Mouse (Mus musculus) forebrain, embryonic 10.5 days (tissue): ENCODE measurements around the gene N4bp2l1. TPM values are rescaled to one million over a fixed set of nuclear protein-coding genes. Genes with fewer than 3 reads are reported as not detected.
A peak's percentile ranks its signal among the peaks of the same experiment; 100 is the strongest.

ENCODE experiments used
- DNase-seq: peaks from one replicate; pipeline ENCODE4 v3.0.0-alpha.2; 2017; ENCODE audit warnings: low spot score; ENCODE audit errors: extremely low spot score
- H3K27ac ChIP-seq: fragments of 300-500 bp; sonication (generic); 2 replicates; pipeline ENCODE4 v1.5.1; 2016; ENCODE audit warnings: mild to moderate bottlenecking
- H3K27me3 ChIP-seq: fragments of 300-500 bp; sonication (generic); 2 replicates; pipeline ENCODE4 v1.6.1; 2016; ENCODE audit warnings: mild to moderate bottlenecking; ENCODE audit not compliant: poor library complexity, severe bottlenecking
- H3K36me3 ChIP-seq: fragments of 300-500 bp; sonication (generic); replicated peaks from 2 replicates; pipeline ENCODE4 v1.6.1; 2016; ENCODE audit warnings: mild to moderate bottlenecking, moderate library complexity
- H3K4me1 ChIP-seq: fragments of 300-500 bp; sonication (generic); 2 replicates; pipeline ENCODE4 v1.6.1; 2016
- H3K4me3 ChIP-seq: fragments of 300-500 bp; sonication (generic); 2 replicates; pipeline ENCODE4 v1.5.1; 2016; ENCODE audit warnings: mild to moderate bottlenecking, moderate library complexity
- H3K9me3 ChIP-seq: fragments of 300-500 bp; sonication (generic); 2 replicates; pipeline ENCODE4 v1.6.1; 2016; ENCODE audit warnings: mild to moderate bottlenecking, moderate library complexity
- WGBS: fragments of 180-500 bp; shearing (Covaris S2); methylation state at CpG from one replicate; pipeline ENCODE4 v1.1.7; 2016; 5-methylcytosine and 5-hydroxymethylcytosine counted together
- polyA plus RNA-seq: library from polyadenylated mRNA; unstranded; fragments of >200 nt; fragmentation: Nextera tagmentation; extraction: Ambion mirVana; gene quantifications from 2 replicates; pipeline ENCODE4 v1.2.1, GENCODE M21; 2016

Gene N4bp2l1
- polyA plus RNA-seq, 1 experiment from 2014 or later, result 2.6 TPM

DNA sequence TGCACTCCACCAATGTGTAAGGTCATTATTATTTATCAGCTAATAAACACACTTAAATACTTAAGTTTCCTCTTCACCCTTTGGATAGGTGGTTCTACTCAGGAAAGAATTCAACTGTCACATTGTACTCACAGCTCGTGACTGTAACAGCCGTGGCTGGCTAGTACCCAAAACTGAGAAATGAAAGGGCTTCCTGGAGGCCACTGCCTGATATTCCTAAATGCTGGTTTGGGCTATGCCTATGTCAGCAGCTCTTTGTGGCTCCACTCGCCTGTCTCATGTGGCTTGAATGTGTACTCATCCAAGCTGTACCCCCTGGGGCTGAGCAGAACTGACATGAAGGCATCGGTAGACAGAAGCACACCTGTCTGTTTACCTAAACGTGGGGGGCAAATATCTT, 22.1 kb downstream of the N4bp2l1 start:
- no peak for DNase-seq
- no peak overlapping the region for H3K27ac ChIP-seq
- WGBS, result 83% methylated on average over 5 of the region's 5 CpGs

GRCm38 (mm10) chr5:150574403-150574802, 22.6 kb downstream of the N4bp2l1 start:
- no peak overlapping the region for H3K27ac ChIP-seq
- no peak for DNase-seq
- H3K9me3 ChIP-seq, result no peaks in the 10 kb centered on the region
- peaks cover 40% of the 10 kb centered on the region for H3K36me3 ChIP-seq
- no peaks in the 10 kb centered on the region for H3K27me3 ChIP-seq
- WGBS, result 97% methylated on average over 3 of the region's 3 CpGs
- H3K4me3 ChIP-seq, result no peak overlapping the region
- no peaks in the 10 kb centered on the region for H3K4me1 ChIP-seq

More for the DNA sequence above, 22.1 kb downstream of the N4bp2l1 start:
- no peaks in the 10 kb centered on the region for H3K9me3 ChIP-seq
- no peaks in the 10 kb centered on the region for H3K4me1 ChIP-seq
- no peak overlapping the region for H3K4me3 ChIP-seq
- no peaks in the 10 kb centered on the region for H3K27me3 ChIP-seq
- H3K36me3 ChIP-seq, result peaks cover 35% of the 10 kb centered on the region

GRCm38 (mm10) chr5:150570496-150571219, 26.3 kb downstream of the N4bp2l1 start:
- no peak for DNase-seq
- peaks cover 76% of the 10 kb centered on the region for H3K36me3 ChIP-seq
- no peaks in the 10 kb centered on the region for H3K4me1 ChIP-seq
- no peak overlapping the region for H3K27ac ChIP-seq
- no peaks in the 10 kb centered on the region for H3K27me3 ChIP-seq
- H3K4me3 ChIP-seq, result no peak overlapping the region
- no peaks in the 10 kb centered on the region for H3K9me3 ChIP-seq
- 96% methylated on average over 11 of the region's 11 CpGs for WGBS

GRCm38 (mm10) chr5:150566971-150567370, 30.0 kb downstream of the N4bp2l1 start:
- H3K4me1 ChIP-seq, result no peaks in the 10 kb centered on the region
- H3K27ac ChIP-seq, result no peak overlapping the region
- 94% methylated on average over 5 of the region's 5 CpGs for WGBS
- no peak for DNase-seq
- H3K27me3 ChIP-seq, result no peaks in the 10 kb centered on the region
- peaks cover 96% of the 10 kb centered on the region for H3K36me3 ChIP-seq
- no peak overlapping the region for H3K4me3 ChIP-seq
- H3K9me3 ChIP-seq, result no peaks in the 10 kb centered on the region

- no peaks in the 10 kb centered on the region for H3K27me3 ChIP-seq
- DNase-seq, result no peak
- no peak overlapping the region for H3K4me3 ChIP-seq
- 76% methylated on average over 3 of the region's 3 CpGs for WGBS
- peaks cover 97% of the 10 kb centered on the region for H3K36me3 ChIP-seq
- no peaks in the 10 kb centered on the region for H3K4me1 ChIP-seq
- H3K27ac ChIP-seq, result no peak overlapping the region
- no peaks in the 10 kb centered on the region for H3K9me3 ChIP-seq
These were observed 30.8 kb downstream of the N4bp2l1 start for GRCm38 (mm10) chr5:150566226-150566625.

DNA sequence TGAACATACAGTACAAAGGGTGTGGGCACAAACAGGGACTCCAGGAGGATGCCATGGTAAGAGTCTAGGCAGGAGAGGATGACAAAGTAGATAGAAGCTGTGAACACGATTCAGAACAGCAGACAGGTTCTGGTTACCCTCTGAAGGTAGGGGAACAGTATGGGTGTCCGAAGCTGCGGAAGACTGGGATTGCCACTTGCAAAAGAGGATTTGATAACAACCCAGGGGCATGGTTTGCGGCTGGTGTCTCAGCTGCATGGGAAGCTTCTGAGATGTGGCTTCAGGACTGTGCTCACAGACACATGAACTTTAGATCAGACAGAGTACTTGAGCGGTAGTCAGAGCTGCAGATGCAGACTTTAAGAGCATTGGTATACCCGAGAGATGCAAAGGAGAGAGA, 32.6 kb downstream of the N4bp2l1 start:
- Histone ChIP-seq H3K27me3 (no peaks in the 10 kb centered on the region), H3K27ac (no peak overlapping the region), H3K4me3 (no peak overlapping the region), H3K9me3 (no peaks in the 10 kb centered on the region), H3K4me1 (no peaks in the 10 kb centered on the region), H3K36me3 (peaks cover 97% of the 10 kb centered on the region)
- DNase-seq, result peak; percentile 10
- WGBS, result 92% methylated on average over 6 of the region's 6 CpGs

- Histone ChIP-seq H3K9me3 (no peaks in the 10 kb centered on the region), H3K27ac (no peak overlapping the region), H3K4me1 (no peaks in the 10 kb centered on the region), H3K4me3 (no peak overlapping the region), H3K36me3 (peaks cover 98% of the 10 kb centered on the region), H3K27me3 (no peaks in the 10 kb centered on the region)
- DNase-seq, result no peak
- 90% methylated on average over 5 of the region's 5 CpGs for WGBS
These were observed 35.2 kb downstream of the N4bp2l1 start for GRCm38 (mm10) chr5:150561783-150562182.

- no peaks in the 10 kb centered on the region for H3K9me3 ChIP-seq
- H3K27me3 ChIP-seq, result no peaks in the 10 kb centered on the region
- no peaks in the 10 kb centered on the region for H3K4me1 ChIP-seq
- DNase-seq, result no peak
- H3K36me3 ChIP-seq, result peaks cover 96% of the 10 kb centered on the region
- H3K4me3 ChIP-seq, result no peak overlapping the region
- no peak overlapping the region for H3K27ac ChIP-seq
These were observed 35.6 kb downstream of the N4bp2l1 start for GRCm38 (mm10) chr5:150561376-150561775.

DNA sequence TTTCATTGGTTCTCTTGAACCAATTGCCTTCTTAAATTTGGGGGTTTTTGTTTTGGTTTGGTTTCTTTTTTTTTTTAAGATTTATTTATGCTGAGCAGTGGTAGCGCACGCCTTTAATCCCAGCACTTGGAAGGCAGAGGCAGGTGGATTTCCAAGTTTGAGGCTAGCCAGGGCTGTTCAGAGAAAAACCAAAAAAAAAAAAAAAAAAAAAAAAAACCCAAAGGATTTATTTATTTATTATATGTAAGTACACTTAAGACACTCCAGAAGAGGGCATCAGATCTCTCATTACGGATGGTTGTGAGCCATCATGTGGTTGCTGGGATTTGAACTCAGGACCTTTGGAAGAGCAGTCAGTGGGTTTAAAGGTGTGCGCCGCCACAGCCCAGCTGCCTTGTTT, 36.1 kb downstream of the N4bp2l1 start:
- peaks cover 95% of the 10 kb centered on the region for H3K36me3 ChIP-seq
- H3K27ac ChIP-seq, result no peak overlapping the region
- no peak for DNase-seq
- H3K4me1 ChIP-seq, result no peaks in the 10 kb centered on the region
- no peak overlapping the region for H3K4me3 ChIP-seq
- H3K27me3 ChIP-seq, result no peaks in the 10 kb centered on the region
- WGBS, result 97% methylated on average over 5 of the region's 5 CpGs
- H3K9me3 ChIP-seq, result no peaks in the 10 kb centered on the region

- Histone ChIP-seq H3K4me3 (no peak overlapping the region), H3K27me3 (no peaks in the 10 kb centered on the region), H3K27ac (no peak overlapping the region), H3K4me1 (no peaks in the 10 kb centered on the region), H3K36me3 (peaks cover 95% of the 10 kb centered on the region), H3K9me3 (no peaks in the 10 kb centered on the region)
- no peak for DNase-seq
- 90% methylated on average over 6 of the region's 6 CpGs for WGBS
These were observed 37.4 kb downstream of the N4bp2l1 start for GRCm38 (mm10) chr5:150559519-150560103.

GRCm38 (mm10) chr5:150551637-150552036, 45.4 kb downstream of the N4bp2l1 start:
- H3K36me3 ChIP-seq, result peaks cover 79% of the 10 kb centered on the region
- H3K4me1 ChIP-seq, result no peaks in the 10 kb centered on the region
- H3K27me3 ChIP-seq, result no peaks in the 10 kb centered on the region
- H3K9me3 ChIP-seq, result no peaks in the 10 kb centered on the region
- DNase-seq, result no peak
- H3K4me3 ChIP-seq, result no peak overlapping the region
- WGBS, result 88% methylated on average over 3 of the region's 3 CpGs
- H3K27ac ChIP-seq, result no peak overlapping the region

DNA sequence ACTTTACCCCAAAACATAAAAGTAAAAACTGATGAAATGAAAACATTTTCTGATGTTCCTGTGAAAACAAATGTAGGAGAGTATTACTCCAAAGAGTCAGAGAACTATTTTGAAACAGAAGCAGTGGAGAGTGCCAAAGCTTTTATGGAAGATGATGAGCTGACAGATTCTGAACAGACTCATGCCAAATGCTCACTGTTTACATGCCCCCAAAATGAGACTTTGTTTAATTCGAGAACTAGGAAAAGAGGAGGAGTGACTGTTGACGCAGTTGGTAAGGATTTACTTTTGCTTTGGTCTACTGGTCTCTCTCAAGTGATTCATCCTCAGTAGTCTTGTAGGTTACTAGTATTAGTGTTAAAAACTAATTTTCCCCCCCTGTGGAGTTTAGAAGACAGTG, 53.8 kb downstream of the N4bp2l1 start:
- peaks cover 21% of the 10 kb centered on the region; the same call in 1 of the 2 replicates for H3K9me3 ChIP-seq
- DNase-seq, result no peak
- 97% methylated on average over 2 of the region's 2 CpGs for WGBS
- no peak overlapping the region for H3K27ac ChIP-seq
- no peaks in the 10 kb centered on the region for H3K27me3 ChIP-seq
- peaks cover 51% of the 10 kb centered on the region for H3K36me3 ChIP-seq
- no peaks in the 10 kb centered on the region for H3K4me1 ChIP-seq
- no peak overlapping the region for H3K4me3 ChIP-seq

- no peak overlapping the region for H3K4me3 ChIP-seq
- H3K4me1 ChIP-seq, result no peaks in the 10 kb centered on the region
- H3K9me3 ChIP-seq, result peaks cover 21% of the 10 kb centered on the region; the same call in 1 of the 2 replicates
- no peak for DNase-seq
- H3K36me3 ChIP-seq, result peaks cover 67% of the 10 kb centered on the region
- no peaks in the 10 kb centered on the region for H3K27me3 ChIP-seq
- 100% methylated on average over 1 of the region's 1 CpGs for WGBS
- H3K27ac ChIP-seq, result no peak overlapping the region
These were observed 55.7 kb downstream of the N4bp2l1 start for GRCm38 (mm10) chr5:150541302-150541701.
